Mouse (Mus musculus) forebrain, embryonic 11.5 days (tissue): Measurements from ENCODE around the gene Plekhg1. TPM values are rescaled to one million over a fixed set of nuclear protein-coding genes. Genes with fewer than 3 reads are reported as not detected.

Experiments used
- ATAC-seq: fragments of 200-750 bp; cut with Nextera tagmentation; replicated peaks from 2 replicates; pipeline ENCODE4 v1.8.0; 2017; ENCODE audit warnings: moderate TSS enrichment; ENCODE audit not compliant: low FRiP score
- DNase-seq: peaks from one replicate; pipeline ENCODE4 v3.0.0-alpha.2; 2017; ENCODE audit warnings: low spot score
- H3K27ac ChIP-seq: fragments of 300-500 bp; sonication (generic); 2 replicates; pipeline ENCODE4 v1.5.1; 2014; ENCODE audit warnings: low read depth, low read length
- H3K27me3 ChIP-seq: fragments of 300-500 bp; sonication (generic); 2 replicates; pipeline ENCODE4 v1.6.1; 2014; ENCODE audit warnings: mild to moderate bottlenecking, low read length, mixed read lengths; ENCODE audit not compliant: control insufficient read depth, insufficient read depth
- H3K36me3 ChIP-seq: fragments of 300-500 bp; sonication (generic); 2 replicates; pipeline ENCODE4 v1.6.1; 2014; ENCODE audit warnings: mild to moderate bottlenecking, low read length, moderate library complexity, mixed read lengths; ENCODE audit not compliant: control insufficient read depth, insufficient read depth
- H3K4me1 ChIP-seq: fragments of 300-500 bp; sonication (generic); replicated peaks from 2 replicates; pipeline ENCODE4 v1.6.1; 2014; ENCODE audit warnings: low read length, mixed read lengths; ENCODE audit not compliant: control insufficient read depth, insufficient read depth
- H3K4me2 ChIP-seq: fragments of 300-500 bp; sonication (generic); 2 replicates; pipeline ENCODE4 v1.6.1; 2014; ENCODE audit warnings: low read depth, mild to moderate bottlenecking, low read length, moderate library complexity, mixed read lengths; ENCODE audit not compliant: severe bottlenecking
- H3K4me3 ChIP-seq: fragments of 300-500 bp; sonication (generic); 2 replicates; pipeline ENCODE4 v1.5.1; 2014; ENCODE audit warnings: low read depth, low read length
- H3K9ac ChIP-seq: fragments of 300-500 bp; sonication (generic); 2 replicates; pipeline ENCODE4 v1.6.1; 2014; ENCODE audit warnings: low read length
- H3K9me3 ChIP-seq: fragments of 300-500 bp; sonication (generic); 2 replicates; pipeline ENCODE4 v1.6.1; 2016; ENCODE audit warnings: low read length, mixed read lengths; ENCODE audit not compliant: control insufficient read depth
- WGBS: fragments of 180-500 bp; shearing (Covaris S2); extraction: QIAGEN DNeasy Blood & Tissue Kit; methylation state at CpG from one replicate; pipeline ENCODE4 v1.1.7; 2014; 5-methylcytosine and 5-hydroxymethylcytosine counted together
- polyA plus RNA-seq: library from polyadenylated mRNA; unstranded; fragments of >200 nt; fragmentation: Nextera tagmentation; extraction: Ambion mirVana; gene quantifications from 2 replicates; pipeline ENCODE4 v1.2.1, GENCODE M21; 2014

The Plekhg1 gene
- polyA plus RNA-seq, 1 experiment from 2014 or later: 15.7 TPM

GRCm38 (mm10) chr10:3793825-3794224 lies 53.7 kb downstream of the Plekhg1 start:
- no peak overlapping the region for H3K9ac ChIP-seq
- H3K4me3 ChIP-seq: no peak overlapping the region
- no peak for DNase-seq
- no peak for ATAC-seq
- no peaks in the 10 kb centered on the region for H3K9me3 ChIP-seq
- H3K4me2 ChIP-seq: no peak overlapping the region
- 89% methylated on average over 3 of the region's 3 CpGs for WGBS
- H3K27ac ChIP-seq: no peak overlapping the region
- H3K4me1 ChIP-seq: no peaks in the 10 kb centered on the region
- H3K27me3 ChIP-seq: no peaks in the 10 kb centered on the region
- no peaks in the 10 kb centered on the region for H3K36me3 ChIP-seq

GRCm38 (mm10) chr10:3799455-3799854 lies 59.3 kb downstream of the Plekhg1 start:
- no peaks in the 10 kb centered on the region for H3K4me1 ChIP-seq
- no peaks in the 10 kb centered on the region for H3K9me3 ChIP-seq
- ATAC-seq (no peak), DNase-seq (no peak)
- H3K4me3 ChIP-seq: no peak overlapping the region
- H3K27me3 ChIP-seq: no peaks in the 10 kb centered on the region
- no peak overlapping the region for H3K27ac ChIP-seq
- no peak overlapping the region for H3K4me2 ChIP-seq
- no peak overlapping the region for H3K9ac ChIP-seq
- no peaks in the 10 kb centered on the region for H3K36me3 ChIP-seq

GRCm38 (mm10) chr10:3801254-3801653 lies 61.1 kb downstream of the Plekhg1 start:
- H3K4me3 ChIP-seq: no peak overlapping the region
- 78% methylated on average over 6 of the region's 6 CpGs for WGBS
- no peaks in the 10 kb centered on the region for H3K27me3 ChIP-seq
- ATAC-seq (no peak), DNase-seq (no peak)
- no peaks in the 10 kb centered on the region for H3K4me1 ChIP-seq
- no peak overlapping the region for H3K9ac ChIP-seq
- H3K27ac ChIP-seq: no peak overlapping the region
- no peak overlapping the region for H3K4me2 ChIP-seq
- no peaks in the 10 kb centered on the region for H3K9me3 ChIP-seq
- no peaks in the 10 kb centered on the region for H3K36me3 ChIP-seq

GRCm38 (mm10) chr10:3805334-3805733 lies 65.2 kb downstream of the Plekhg1 start:
- no peaks in the 10 kb centered on the region for H3K9me3 ChIP-seq
- H3K27me3 ChIP-seq: no peaks in the 10 kb centered on the region
- ATAC-seq: no peak
- WGBS: 45% methylated on average over 3 of the region's 3 CpGs
- no peak overlapping the region for H3K4me3 ChIP-seq
- H3K9ac ChIP-seq: no peak overlapping the region
- DNase-seq: no peak
- H3K4me1 ChIP-seq: no peaks in the 10 kb centered on the region
- no peak overlapping the region for H3K27ac ChIP-seq
- H3K36me3 ChIP-seq: no peaks in the 10 kb centered on the region
- no peak overlapping the region for H3K4me2 ChIP-seq

GRCm38 (mm10) chr10:3807980-3808379 lies 67.8 kb downstream of the Plekhg1 start:
- H3K27me3 ChIP-seq: no peaks in the 10 kb centered on the region
- H3K9ac ChIP-seq: no peak overlapping the region
- no peaks in the 10 kb centered on the region for H3K4me1 ChIP-seq
- H3K27ac ChIP-seq: no peak overlapping the region
- no peak overlapping the region for H3K4me2 ChIP-seq
- H3K9me3 ChIP-seq: no peaks in the 10 kb centered on the region
- 90% methylated on average over 3 of the region's 3 CpGs for WGBS
- DNase-seq (no peak), ATAC-seq (no peak)
- no peak overlapping the region for H3K4me3 ChIP-seq
- no peaks in the 10 kb centered on the region for H3K36me3 ChIP-seq

- H3K9me3 ChIP-seq: no peaks in the 10 kb centered on the region
- H3K27me3 ChIP-seq: no peaks in the 10 kb centered on the region
- H3K4me3 ChIP-seq: no peak overlapping the region
- no peak overlapping the region for H3K27ac ChIP-seq
- DNase-seq (no peak), ATAC-seq (no peak)
- no peak overlapping the region for H3K9ac ChIP-seq
- no peak overlapping the region for H3K4me2 ChIP-seq
- WGBS: 75% methylated on average over 10 of the region's 10 CpGs
- H3K36me3 ChIP-seq: no peaks in the 10 kb centered on the region
- no peaks in the 10 kb centered on the region for H3K4me1 ChIP-seq
Measured at GRCm38 (mm10) chr10:3810476-3811273, 70.5 kb downstream of the Plekhg1 start.

- H3K27me3 ChIP-seq: no peaks in the 10 kb centered on the region
- no peaks in the 10 kb centered on the region for H3K4me1 ChIP-seq
- H3K9ac ChIP-seq: no peak overlapping the region
- no peak overlapping the region for H3K4me3 ChIP-seq
- WGBS: 40% methylated on average over 5 of the region's 5 CpGs
- peak; percentile 73 for DNase-seq
- H3K27ac ChIP-seq: peak overlapping the region; percentile 60
- no peak overlapping the region for H3K4me2 ChIP-seq
- H3K36me3 ChIP-seq: no peaks in the 10 kb centered on the region
- peak; percentile 95 for ATAC-seq
- H3K9me3 ChIP-seq: no peaks in the 10 kb centered on the region
Measured at GRCm38 (mm10) chr10:3818940-3819701, 79.0 kb downstream of the Plekhg1 start.

GRCm38 (mm10) chr10:3823826-3824225 lies 83.7 kb downstream of the Plekhg1 start:
- Histone ChIP-seq H3K9me3 (no peaks in the 10 kb centered on the region), H3K9ac (no peak overlapping the region), H3K36me3 (no peaks in the 10 kb centered on the region), H3K27ac (no peak overlapping the region), H3K27me3 (no peaks in the 10 kb centered on the region), H3K4me3 (no peak overlapping the region), H3K4me2 (no peak overlapping the region), H3K4me1 (peaks cover 3% of the 10 kb centered on the region; the same call in 1 of the 2 replicates)
- 85% methylated on average over 6 of the region's 6 CpGs for WGBS
- DNase-seq (no peak), ATAC-seq (no peak)
